Mouse (Mus musculus) forebrain, embryonic 15.5 days (tissue): ENCODE measurements around the gene Klhl36. TPM values are rescaled to one million over a fixed set of nuclear protein-coding genes. Genes with fewer than 3 reads are reported as not detected.

Source experiments
- ATAC-seq: fragments of 200-750 bp; cut with Nextera tagmentation; replicated peaks from 2 replicates; pipeline ENCODE4 v1.8.0; 2017; ENCODE audit warnings: mild to moderate bottlenecking, moderate TSS enrichment, moderate library complexity
- H3K27ac ChIP-seq: fragments of 300-500 bp; sonication (generic); replicated peaks from 2 replicates; pipeline ENCODE4 v1.5.1; 2015; ENCODE audit warnings: mild to moderate bottlenecking, inconsistent platforms
- H3K27me3 ChIP-seq: fragments of 300-500 bp; sonication (generic); 2 replicates; pipeline ENCODE4 v1.6.1; 2015; ENCODE audit warnings: inconsistent platforms
- H3K36me3 ChIP-seq: fragments of 300-500 bp; sonication (generic); 2 replicates; pipeline ENCODE4 v1.6.1; 2015; ENCODE audit warnings: mild to moderate bottlenecking, inconsistent platforms
- H3K4me1 ChIP-seq: fragments of 300-500 bp; sonication (generic); 2 replicates; pipeline ENCODE4 v1.6.1; 2015; ENCODE audit warnings: inconsistent platforms
- H3K4me2 ChIP-seq: fragments of 300-500 bp; sonication (generic); replicated peaks from 2 replicates; pipeline ENCODE4 v1.6.1; 2015; ENCODE audit warnings: mild to moderate bottlenecking, inconsistent platforms
- H3K4me3 ChIP-seq: fragments of 300-500 bp; sonication (generic); 2 replicates; pipeline ENCODE4 v1.5.1; 2015; ENCODE audit warnings: mild to moderate bottlenecking, inconsistent platforms
- H3K9ac ChIP-seq: fragments of 300-500 bp; sonication (generic); replicated peaks from 2 replicates; pipeline ENCODE4 v1.6.1; 2015; ENCODE audit warnings: mild to moderate bottlenecking, inconsistent platforms
- H3K9me3 ChIP-seq: fragments of 300-500 bp; sonication (generic); 2 replicates; pipeline ENCODE4 v1.6.1; 2016; ENCODE audit warnings: inconsistent platforms
- WGBS: fragments of 180-500 bp; shearing (Covaris S2); methylation state at CpG from one replicate; pipeline ENCODE4 v1.1.7; 2015; ENCODE audit warnings: mixed read lengths; 5-methylcytosine and 5-hydroxymethylcytosine counted together
- polyA plus RNA-seq: library from polyadenylated mRNA; unstranded; fragments of >200 nt; fragmentation: Nextera tagmentation; extraction: Ambion mirVana; gene quantifications from 2 replicates; pipeline ENCODE4 v1.2.1, GENCODE M21; 2015

Klhl36 gene
- polyA plus RNA-seq, 1 experiment from 2014 or later = 15.3 TPM

DNA sequence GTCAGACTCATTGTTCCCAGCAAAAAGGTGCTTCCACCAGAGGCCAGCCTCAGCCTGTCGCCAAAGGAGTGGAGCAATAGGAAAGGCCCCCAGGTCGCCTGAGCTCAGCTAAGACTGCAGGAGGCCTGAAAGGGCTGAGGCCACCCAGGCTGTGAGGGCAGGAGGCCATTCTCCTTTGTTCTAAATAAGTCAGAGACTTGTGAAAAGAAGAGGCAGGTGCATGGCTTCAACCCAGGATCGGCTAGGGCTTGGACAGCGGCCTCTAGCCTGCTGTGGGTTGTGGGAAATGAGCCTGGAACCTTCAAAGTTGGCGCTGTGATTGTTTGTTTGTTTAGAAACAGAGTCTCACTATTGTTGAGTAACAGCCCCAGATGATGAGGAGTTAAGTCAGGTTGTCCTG is 8.0 kb upstream of the Klhl36 start:
- Histone ChIP-seq H3K27me3 (no peaks in the 10 kb centered on the region), H3K4me2 (no peak overlapping the region), H3K36me3 (no peaks in the 10 kb centered on the region), H3K27ac (no peak overlapping the region), H3K9ac (no peak overlapping the region), H3K4me1 (no peaks in the 10 kb centered on the region), H3K4me3 (no peak overlapping the region), H3K9me3 (no peaks in the 10 kb centered on the region)
- 27% methylated on average over 5 of the region's 5 CpGs for WGBS
- no peak for ATAC-seq

DNA sequence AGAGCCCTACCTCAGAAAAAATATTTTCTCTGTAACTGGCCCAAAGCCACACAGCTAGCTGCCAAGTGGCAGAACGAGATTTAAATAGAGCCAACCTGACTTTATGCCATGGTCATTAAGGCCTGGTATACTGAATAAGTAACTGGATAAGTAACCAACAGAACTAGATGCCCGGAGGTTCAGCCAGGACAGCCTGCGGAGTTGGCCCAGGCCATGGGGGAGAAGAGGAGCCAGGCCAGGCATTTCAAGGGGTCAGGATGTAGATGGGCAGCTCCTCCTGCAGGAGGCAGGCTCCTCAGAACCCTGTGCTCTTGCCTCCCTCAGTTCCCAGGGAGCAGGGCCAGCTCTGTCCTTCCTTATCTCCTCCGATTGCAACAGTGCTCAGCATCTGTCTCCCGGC is 6.4 kb upstream of the Klhl36 start:
- H3K4me1 ChIP-seq = no peaks in the 10 kb centered on the region
- no peaks in the 10 kb centered on the region for H3K36me3 ChIP-seq
- H3K4me2 ChIP-seq = no peak overlapping the region
- no peak overlapping the region for H3K27ac ChIP-seq
- H3K27me3 ChIP-seq = no peaks in the 10 kb centered on the region
- no peak for ATAC-seq
- no peak overlapping the region for H3K4me3 ChIP-seq
- H3K9me3 ChIP-seq = no peaks in the 10 kb centered on the region
- no peak overlapping the region for H3K9ac ChIP-seq
- 75% methylated on average over 5 of the region's 5 CpGs for WGBS

DNA sequence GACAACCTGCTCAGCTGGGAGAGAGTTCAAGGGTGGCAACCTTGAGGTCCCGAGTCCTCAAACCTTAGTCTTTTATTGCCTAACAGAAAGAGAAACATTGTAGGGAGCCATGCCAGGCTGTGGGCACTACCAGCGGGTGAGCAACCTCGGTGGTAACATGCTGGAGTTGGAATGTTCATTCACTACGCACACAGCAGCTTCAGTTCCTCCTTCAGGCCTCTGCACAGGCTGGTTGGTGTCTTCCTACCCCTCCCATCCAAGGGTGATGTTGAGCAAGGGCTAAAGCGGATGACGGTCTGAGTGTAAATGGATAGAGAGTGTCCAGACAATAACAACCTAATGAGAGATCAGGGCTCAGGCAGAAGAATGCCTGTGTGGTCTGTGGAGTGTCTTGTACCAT is 4.3 kb upstream of the Klhl36 start:
- Histone ChIP-seq H3K27me3 (no peaks in the 10 kb centered on the region), H3K4me2 (no peak overlapping the region), H3K9me3 (no peaks in the 10 kb centered on the region), H3K9ac (no peak overlapping the region), H3K27ac (no peak overlapping the region), H3K4me1 (peaks cover 8% of the 10 kb centered on the region), H3K4me3 (no peak overlapping the region), H3K36me3 (no peaks in the 10 kb centered on the region)
- ATAC-seq = no peak
- WGBS = 72% methylated on average over 6 of the region's 6 CpGs

DNA sequence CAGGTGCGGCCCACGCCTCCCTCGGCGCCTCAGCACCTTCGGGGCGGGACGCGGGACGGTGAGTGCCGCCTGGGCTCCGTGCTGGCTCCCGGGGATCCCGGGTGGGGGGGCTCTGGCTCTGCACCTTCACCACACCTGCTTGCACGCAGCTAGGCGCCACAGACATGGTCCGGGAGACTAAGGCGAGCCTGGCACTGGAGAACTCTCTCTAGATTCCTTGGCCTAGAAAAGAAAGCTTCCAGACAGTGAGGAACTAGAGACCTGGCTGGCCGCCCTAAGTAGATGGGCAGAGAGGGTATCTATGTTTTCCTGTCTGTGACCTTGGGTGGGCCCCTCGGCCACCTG is 296 bp downstream of the Klhl36 start:
- H3K4me3 ChIP-seq = peak overlapping the region; percentile 63
- no peaks in the 10 kb centered on the region for H3K36me3 ChIP-seq
- H3K9me3 ChIP-seq = no peaks in the 10 kb centered on the region
- H3K9ac ChIP-seq = peak overlapping the region; percentile 74
- 0 out of 2 replicates have a peak, but pooled peaks cover 4% of the 10 kb centered on the region for H3K27me3 ChIP-seq
- peaks cover 14% of the 10 kb centered on the region for H3K4me1 ChIP-seq
- no peak; the same call in 1 of the 2 replicates for ATAC-seq
- H3K27ac ChIP-seq = no peak overlapping the region; the same call in 1 of the 2 replicates
- peak overlapping the region; percentile 78 for H3K4me2 ChIP-seq
- 1% methylated on average over 19 of the region's 19 CpGs for WGBS

DNA sequence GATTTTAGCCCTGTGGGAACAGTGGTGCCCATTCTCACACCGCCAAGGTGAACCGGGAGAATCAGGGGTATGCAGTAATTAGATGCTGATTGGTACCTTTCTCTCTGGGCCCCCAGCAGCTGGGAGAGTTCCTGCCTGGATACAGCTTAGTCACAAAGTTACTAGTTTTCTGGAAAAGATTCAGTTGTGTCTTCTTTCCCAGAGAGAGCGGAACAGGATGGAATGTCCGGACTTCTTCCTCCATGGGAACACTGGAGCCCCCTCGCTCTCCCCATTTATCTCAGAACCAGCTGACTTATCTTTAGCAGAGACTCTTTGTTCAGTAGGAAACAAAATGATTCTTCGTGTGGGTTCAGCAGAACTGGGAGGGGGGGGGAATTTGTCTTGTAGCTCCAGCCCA is 683 bp downstream of the Klhl36 start:
- no peak for ATAC-seq
- H3K27ac ChIP-seq = no peak overlapping the region

DNA sequence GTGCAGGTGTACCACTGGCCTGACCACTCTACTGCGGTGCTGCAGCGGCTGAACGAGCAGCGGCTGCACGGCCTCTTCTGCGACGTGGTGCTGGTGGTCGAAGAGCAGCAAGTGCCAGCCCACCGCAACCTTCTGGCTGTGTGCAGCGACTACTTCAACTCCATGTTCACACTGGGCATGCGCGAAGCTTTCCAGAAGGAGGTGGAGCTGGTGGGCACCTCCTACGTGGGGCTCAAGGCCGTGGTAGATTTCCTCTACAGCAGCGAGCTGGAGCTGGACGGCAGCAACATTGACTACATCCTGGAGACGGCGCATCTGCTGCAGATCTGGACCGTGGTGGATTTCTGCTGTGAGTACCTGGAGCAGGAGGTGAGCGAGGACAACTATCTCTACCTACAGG is 7.5 kb downstream of the Klhl36 start:
- 0 out of 2 replicates have a peak, but pooled peaks cover 8% of the 10 kb centered on the region for H3K9me3 ChIP-seq
- no peak overlapping the region for H3K4me3 ChIP-seq
- no peak overlapping the region for H3K27ac ChIP-seq
- no peaks in the 10 kb centered on the region for H3K4me1 ChIP-seq
- 86% methylated on average over 20 of the region's 20 CpGs for WGBS
- H3K27me3 ChIP-seq = no peaks in the 10 kb centered on the region
- H3K36me3 ChIP-seq = peaks cover 28% of the 10 kb centered on the region
- ATAC-seq = no peak
- H3K4me2 ChIP-seq = no peak overlapping the region
- no peak overlapping the region for H3K9ac ChIP-seq

More for the DNA sequence above, 683 bp downstream of the Klhl36 start:
- Histone ChIP-seq H3K27me3 (0 out of 2 replicates have a peak, but pooled peaks cover 4% of the 10 kb centered on the region), H3K9me3 (no peaks in the 10 kb centered on the region), H3K36me3 (no peaks in the 10 kb centered on the region), H3K4me2 (peak overlapping the region; percentile 78), H3K4me1 (peaks cover 14% of the 10 kb centered on the region), H3K4me3 (peak overlapping the region; percentile 63), H3K9ac (peak overlapping the region; percentile 74)
- WGBS = 9% methylated on average over 6 of the region's 6 CpGs

DNA sequence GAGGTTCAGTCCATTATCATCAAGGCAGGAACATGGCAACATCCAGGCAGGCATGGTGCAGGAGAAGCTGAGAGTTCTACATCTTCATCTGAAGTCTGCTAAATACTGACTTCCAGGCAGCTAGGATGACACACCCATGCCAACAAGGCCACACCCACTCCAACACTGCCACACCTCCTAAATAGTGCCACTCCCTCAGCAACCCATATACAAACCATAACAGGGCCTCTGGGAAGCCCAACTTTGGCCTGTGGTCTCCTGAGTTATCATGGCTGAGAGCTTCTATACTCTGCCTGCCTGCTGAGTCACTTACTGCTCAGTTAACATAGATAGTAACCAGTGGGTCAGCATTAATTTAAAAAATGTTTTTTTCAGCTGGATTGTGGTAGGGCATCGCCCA is 11.1 kb downstream of the Klhl36 start:
- Histone ChIP-seq H3K27ac (no peak overlapping the region), H3K36me3 (peaks cover 28% of the 10 kb centered on the region), H3K9ac (no peak overlapping the region), H3K27me3 (no peaks in the 10 kb centered on the region), H3K4me2 (no peak overlapping the region), H3K4me1 (no peaks in the 10 kb centered on the region), H3K9me3 (0 out of 2 replicates have a peak, but pooled peaks cover 8% of the 10 kb centered on the region), H3K4me3 (no peak overlapping the region)
- no peak for ATAC-seq
- 94% methylated on average over 1 of the region's 1 CpGs for WGBS

DNA sequence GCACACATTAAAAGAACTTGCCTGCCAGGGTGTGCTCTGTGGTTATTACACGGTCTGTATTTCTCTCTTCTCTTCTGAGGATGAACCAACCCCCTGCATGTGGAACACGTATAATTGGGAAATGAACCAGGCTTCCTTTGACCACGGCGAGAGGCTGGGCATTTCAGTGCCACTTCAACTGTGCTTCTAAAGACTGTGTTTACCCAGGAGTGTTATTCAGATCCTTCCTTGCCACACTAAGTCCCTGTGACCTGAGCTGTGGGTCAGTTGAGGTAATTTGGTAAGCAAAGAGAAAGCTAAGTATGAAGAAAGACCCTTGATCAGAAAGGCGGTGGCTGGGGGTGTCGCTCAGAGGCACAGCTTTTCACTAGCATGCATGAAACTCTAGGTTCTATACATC is 19.2 kb downstream of the Klhl36 start:
- H3K27ac ChIP-seq = no peak overlapping the region
- no peaks in the 10 kb centered on the region for H3K9me3 ChIP-seq
- no peak overlapping the region for H3K4me3 ChIP-seq
- no peaks in the 10 kb centered on the region for H3K27me3 ChIP-seq
- 82% methylated on average over 6 of the region's 6 CpGs for WGBS
- ATAC-seq = no peak
- H3K9ac ChIP-seq = no peak overlapping the region
- H3K4me1 ChIP-seq = peaks cover 7% of the 10 kb centered on the region
- no peaks in the 10 kb centered on the region for H3K36me3 ChIP-seq
- no peak overlapping the region for H3K4me2 ChIP-seq

DNA sequence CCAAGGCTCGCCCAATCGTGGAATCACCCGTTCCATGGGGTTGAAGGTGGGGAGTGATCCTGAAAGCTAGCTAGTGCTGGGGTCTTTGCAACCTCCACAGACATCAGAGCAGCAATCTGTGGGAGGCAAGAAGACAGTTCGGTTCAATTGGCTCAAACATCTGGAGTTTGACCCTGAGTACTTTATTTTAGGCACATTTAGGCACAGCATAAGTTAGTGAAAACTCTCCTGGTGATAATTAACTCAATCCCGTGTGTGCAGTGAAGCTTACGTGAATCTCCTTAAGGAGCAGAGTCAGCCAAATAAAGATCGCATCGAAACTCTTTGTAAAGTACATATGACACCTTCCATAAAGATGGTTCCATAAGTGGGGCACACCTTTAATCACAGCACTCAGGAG is 19.9 kb downstream of the Klhl36 start:
- no peak overlapping the region for H3K9ac ChIP-seq
- no peak for ATAC-seq
- no peaks in the 10 kb centered on the region for H3K9me3 ChIP-seq
- no peaks in the 10 kb centered on the region for H3K36me3 ChIP-seq
- no peak overlapping the region for H3K27ac ChIP-seq
- 77% methylated on average over 8 of the region's 8 CpGs for WGBS
- H3K4me1 ChIP-seq = peaks cover 7% of the 10 kb centered on the region
- H3K4me2 ChIP-seq = no peak overlapping the region
- no peaks in the 10 kb centered on the region for H3K27me3 ChIP-seq
- H3K4me3 ChIP-seq = no peak overlapping the region

DNA sequence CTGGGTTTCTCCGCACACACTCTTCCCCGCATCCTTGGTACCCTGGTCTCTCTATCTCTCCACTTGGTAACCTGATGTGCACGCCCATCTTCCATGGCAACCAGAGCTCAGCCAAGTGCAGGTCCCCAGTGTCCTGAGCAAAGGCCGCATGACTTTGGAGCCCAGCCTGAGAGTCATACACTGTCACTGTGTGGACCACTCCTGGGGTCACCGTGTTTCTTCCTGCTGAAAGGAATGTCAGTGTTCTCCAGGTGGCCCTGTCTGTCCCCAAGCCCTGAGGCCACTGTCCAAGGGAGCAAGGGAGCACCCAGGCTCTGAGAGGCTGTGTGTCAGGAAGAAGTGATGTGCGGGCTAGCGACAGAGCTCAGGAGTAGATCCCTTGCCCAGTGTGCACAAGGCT is 21.2 kb downstream of the Klhl36 start:
- Histone ChIP-seq H3K27ac (no peak overlapping the region), H3K4me1 (peaks cover 13% of the 10 kb centered on the region), H3K4me3 (no peak overlapping the region), H3K9ac (no peak overlapping the region), H3K27me3 (no peaks in the 10 kb centered on the region), H3K36me3 (no peaks in the 10 kb centered on the region), H3K4me2 (no peak overlapping the region), H3K9me3 (no peaks in the 10 kb centered on the region)
- no peak for ATAC-seq
- 93% methylated on average over 7 of the region's 7 CpGs for WGBS

DNA sequence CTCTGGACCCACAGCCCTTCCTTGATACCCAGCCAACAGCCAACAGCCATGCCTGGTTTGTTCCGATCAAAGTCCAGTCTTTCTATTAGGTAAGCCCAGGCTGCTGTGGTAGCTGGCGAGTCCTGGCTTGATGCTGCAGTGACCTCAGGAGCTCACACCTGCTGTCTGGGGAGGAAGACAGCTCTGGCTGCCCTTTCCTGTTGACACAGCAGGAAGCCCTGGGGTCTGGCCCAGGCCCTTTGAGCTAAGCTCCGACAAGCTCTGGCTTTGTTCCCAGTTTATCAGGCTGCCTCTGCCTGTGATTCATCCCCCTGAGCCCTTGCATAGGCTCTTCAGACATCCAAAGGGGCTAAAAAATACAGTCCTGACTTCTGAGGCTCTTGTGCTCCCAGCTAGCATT is 23.5 kb downstream of the Klhl36 start:
- no peak overlapping the region for H3K4me2 ChIP-seq
- no peak overlapping the region for H3K9ac ChIP-seq
- no peaks in the 10 kb centered on the region for H3K36me3 ChIP-seq
- WGBS = 27% methylated on average over 3 of the region's 3 CpGs
- H3K9me3 ChIP-seq = no peaks in the 10 kb centered on the region
- ATAC-seq = no peak
- H3K4me1 ChIP-seq = peaks cover 13% of the 10 kb centered on the region
- no peak overlapping the region for H3K4me3 ChIP-seq
- H3K27me3 ChIP-seq = no peaks in the 10 kb centered on the region
- no peak overlapping the region for H3K27ac ChIP-seq

DNA sequence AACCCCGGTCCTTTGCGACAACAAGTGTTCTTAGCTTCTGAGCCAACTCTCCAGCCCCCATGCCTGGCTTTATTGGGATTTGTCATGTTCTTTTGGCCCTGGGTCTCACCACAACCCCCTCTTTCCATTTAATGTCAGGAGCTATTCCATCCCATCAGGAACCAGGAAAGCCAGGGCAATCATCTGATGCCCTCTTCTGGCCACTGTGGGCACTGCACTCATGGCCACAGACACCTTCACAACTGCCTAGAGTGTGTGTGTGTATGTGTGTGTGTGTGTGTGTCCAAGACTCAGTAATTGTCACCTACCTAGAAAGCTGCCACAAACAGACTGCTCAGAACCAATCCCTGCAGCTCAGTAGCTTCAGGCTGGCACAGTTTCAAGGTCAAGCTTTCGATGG is 25.1 kb downstream of the Klhl36 start:
- H3K27me3 ChIP-seq = no peaks in the 10 kb centered on the region
- no peak; the same call in 1 of the 2 replicates for ATAC-seq

DNA sequence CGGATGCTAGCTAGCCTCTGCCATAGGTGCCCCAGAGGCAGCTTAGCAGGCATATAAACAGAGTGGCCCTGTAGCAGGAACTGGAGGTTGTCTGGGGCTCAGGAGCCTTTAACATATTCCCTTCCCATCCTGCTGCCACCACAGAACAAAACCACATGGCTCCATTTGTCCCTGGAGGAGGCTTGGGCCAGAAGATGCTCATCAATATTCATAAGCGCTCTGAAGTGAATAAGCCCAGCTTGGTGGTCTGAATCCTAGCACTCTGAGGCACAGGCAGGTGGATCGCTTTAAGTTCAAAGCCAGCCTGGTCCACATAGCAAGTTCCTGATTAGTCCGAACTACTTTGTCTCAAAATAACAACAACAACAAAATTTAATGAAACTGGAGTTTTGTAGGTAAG is 25.9 kb downstream of the Klhl36 start:
- Histone ChIP-seq H3K36me3 (no peaks in the 10 kb centered on the region), H3K4me2 (no peak overlapping the region), H3K4me3 (no peak overlapping the region), H3K9ac (no peak overlapping the region), H3K27me3 (no peaks in the 10 kb centered on the region), H3K27ac (no peak overlapping the region), H3K4me1 (peaks cover 13% of the 10 kb centered on the region), H3K9me3 (no peaks in the 10 kb centered on the region)
- ATAC-seq = no peak
- 46% methylated on average over 4 of the region's 4 CpGs for WGBS

More for the DNA sequence above, 25.1 kb downstream of the Klhl36 start:
- H3K9me3 ChIP-seq = no peaks in the 10 kb centered on the region
- no peak overlapping the region for H3K27ac ChIP-seq
- no peak overlapping the region for H3K4me2 ChIP-seq
- no peak overlapping the region for H3K9ac ChIP-seq
- WGBS = 82% methylated on average over 3 of the region's 3 CpGs
- no peak overlapping the region for H3K4me3 ChIP-seq
- no peaks in the 10 kb centered on the region for H3K36me3 ChIP-seq
- H3K4me1 ChIP-seq = peaks cover 13% of the 10 kb centered on the region
